Mouse (Mus musculus) left cerebral cortex, adult 6 months (tissue): Measurements from ENCODE around the gene Anapc1. TPM values are rescaled to one million over a fixed set of nuclear protein-coding genes. Genes with fewer than 3 reads are reported as not detected.

Source experiments
- long read RNA-seq, 2 experiments: library from polyadenylated mRNA; unstranded; transcript quantifications; one replicate each; pipeline ENCODE4 v2.0.0; 2019 to 2020
- polyA plus RNA-seq: library from polyadenylated mRNA; unstranded; fragments of <200 nt; fragmentation: Nextera tagmentation; gene quantifications from 2 replicates; pipeline ENCODE4 v1.2.3, GENCODE M21; 2021

Anapc1 gene
- polyA plus RNA-seq: 4.1 and 11.7 TPM in 2 replicates
- long read RNA-seq, experiment 1, full-length matches to known transcripts: 3 of 23 reads
- long read RNA-seq, experiment 1, partial matches to known transcripts: 18 of 23 reads
- long read RNA-seq, experiment 1, other reads (novel, unspliced or antisense): 2 of 23 reads
- long read RNA-seq, experiment 2, partial matches to known transcripts: 7 of 12 reads
- long read RNA-seq, experiment 2, other reads (novel, unspliced or antisense): 5 of 12 reads

DNA sequence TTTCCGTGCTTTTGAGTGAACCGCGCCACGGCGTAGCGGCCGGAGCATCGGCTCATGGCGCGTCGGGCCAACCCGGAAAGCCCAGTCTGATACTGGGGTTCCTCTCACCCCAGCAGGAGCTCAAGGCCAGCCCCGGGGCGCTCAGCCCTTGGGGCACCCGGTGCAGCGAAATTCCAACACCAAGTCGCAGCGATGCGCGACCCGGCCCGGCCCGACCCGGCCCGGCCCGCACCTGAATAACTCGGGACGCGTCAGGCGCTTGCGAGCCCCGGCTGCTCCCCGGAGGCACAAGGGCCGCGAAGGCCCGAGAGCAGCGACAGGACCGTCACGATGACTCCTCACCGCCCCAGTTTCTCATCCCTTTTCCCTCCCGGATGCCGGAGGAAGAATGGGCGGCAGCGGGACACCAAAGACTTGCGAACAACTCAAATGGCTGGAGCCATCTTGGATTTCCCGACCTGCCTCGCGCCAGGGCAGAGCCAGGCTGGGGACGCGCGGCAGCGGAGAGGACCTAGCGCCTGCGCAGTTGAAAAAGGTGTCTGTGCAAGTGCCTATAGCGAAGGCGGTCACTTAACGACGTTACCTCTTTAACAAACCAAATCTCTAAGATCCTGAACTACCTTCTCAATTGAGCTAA lies at the start of gene Anapc1:
Gene Anapc1, minus strand, starts transcription at position 471 of the 637 bp plus-strand sequence.

DNA sequence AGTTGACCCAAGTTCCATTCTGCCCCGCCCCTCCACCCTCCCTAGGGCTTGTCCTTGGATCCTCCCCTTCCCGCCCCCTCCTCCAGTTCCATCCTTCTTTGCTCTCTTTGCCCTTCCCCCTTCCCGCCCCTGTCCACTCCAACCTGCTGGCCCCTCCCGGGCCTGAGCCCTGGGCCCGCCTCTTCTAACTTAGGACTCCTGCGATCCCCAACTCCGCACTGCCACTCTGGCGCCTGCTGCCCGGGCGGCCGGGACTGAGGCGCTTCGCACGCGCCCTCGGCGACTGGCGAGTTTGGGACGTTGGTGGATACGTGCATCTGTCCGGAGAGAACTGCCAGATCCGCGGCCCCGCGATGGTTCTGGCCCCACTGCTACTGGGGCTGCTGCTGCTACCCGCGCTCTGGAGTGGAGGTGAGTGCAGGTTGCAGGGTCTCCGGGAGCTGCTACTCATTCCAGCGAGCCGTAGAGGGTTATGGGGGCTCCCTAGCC lies 11.5 kb upstream of the Anapc1 start, which contains the start of gene Mertk:
Gene Mertk, plus strand, starts transcription at position 264 of the 489 bp plus-strand sequence.

GRCm38 (mm10) chr2:128590909-128591308 lies 96.3 kb downstream of the Anapc1 start, which contains the start of gene Spdye4c:
Gene Spdye4c, plus strand, starts transcription at chr2:128591209.

Other genes with a start within 250 kb of the Anapc1 start
- gene Spdye4c, start 96.2 kb downstream of the Anapc1 start, polyA plus RNA-seq: not detected in 2 replicates
- 11.4 and 14.6 TPM in 2 replicates for gene Mertk, start 11.6 kb upstream of the Anapc1 start, polyA plus RNA-seq
- 21.5 and 21.9 TPM in 2 replicates for gene Tmem87b, start 130.7 kb upstream of the Anapc1 start, polyA plus RNA-seq
- 1.8 TPM in 2 replicates for gene Fbln7, start 175.6 kb upstream of the Anapc1 start, polyA plus RNA-seq